Mouse (Mus musculus) left cerebral cortex, adult 8-10 months (tissue): Measurements from ENCODE around the gene Drd4. TPM values are rescaled to one million over a fixed set of nuclear protein-coding genes. Genes with fewer than 3 reads are reported as not detected.
A peak's percentile ranks its signal among the peaks of the same experiment; 100 is the strongest.
"Not testable (repeated sequence)": the region's sequence is repeated elsewhere in the genome, so short reads cannot be mapped to it uniquely, and the experiment has no call there.

ENCODE experiments used
- DNase-seq, 2 experiments: peaks; one replicate each; pipeline ENCODE4 v3.0.0; 2022; ENCODE audit warnings: low spot score in 2 of 2
- total RNA-seq, 4 experiments: library from RNA; stranded (reverse); gene quantifications; 2 replicates each; pipeline ENCODE4 v1.2.4; 2022

The Drd4 gene
- under 1 TPM; 0.44 to 0.84 (median 0.50) TPM for total RNA-seq

DNA sequence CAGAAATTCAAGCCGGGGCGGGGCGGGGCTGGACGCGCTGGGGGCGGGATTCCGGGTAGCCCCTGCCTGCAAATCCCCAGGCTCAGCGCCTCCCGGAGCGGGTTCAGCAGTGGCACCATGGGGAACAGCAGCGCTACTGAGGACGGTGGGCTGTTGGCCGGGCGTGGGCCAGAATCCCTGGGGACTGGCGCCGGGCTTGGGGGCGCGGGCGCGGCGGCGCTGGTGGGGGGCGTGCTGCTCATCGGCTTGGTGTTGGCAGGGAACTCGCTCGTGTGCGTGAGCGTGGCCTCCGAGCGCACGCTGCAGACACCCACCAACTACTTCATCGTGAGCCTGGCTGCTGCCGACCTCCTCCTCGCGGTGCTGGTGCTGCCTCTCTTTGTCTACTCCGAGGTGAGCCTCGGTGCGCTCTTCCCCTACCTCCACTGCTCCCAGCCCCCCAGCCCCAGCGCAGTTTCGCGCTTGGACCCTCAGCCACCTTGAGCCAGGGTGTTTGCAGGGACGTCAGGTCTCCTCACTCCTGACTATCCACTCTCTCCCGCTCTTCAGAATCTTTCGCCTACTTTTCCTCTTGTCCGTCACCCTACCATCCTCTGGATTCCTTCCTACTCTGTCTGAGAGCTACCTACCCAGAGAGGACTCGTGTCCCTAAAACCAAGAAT lies at the start of gene Drd4:
Drd4 (plus strand) TSS at position 86 of the 662 bp plus-strand sequence.
- peak in 1 of 2 experiments; percentile 33 for DNase-seq

DNA sequence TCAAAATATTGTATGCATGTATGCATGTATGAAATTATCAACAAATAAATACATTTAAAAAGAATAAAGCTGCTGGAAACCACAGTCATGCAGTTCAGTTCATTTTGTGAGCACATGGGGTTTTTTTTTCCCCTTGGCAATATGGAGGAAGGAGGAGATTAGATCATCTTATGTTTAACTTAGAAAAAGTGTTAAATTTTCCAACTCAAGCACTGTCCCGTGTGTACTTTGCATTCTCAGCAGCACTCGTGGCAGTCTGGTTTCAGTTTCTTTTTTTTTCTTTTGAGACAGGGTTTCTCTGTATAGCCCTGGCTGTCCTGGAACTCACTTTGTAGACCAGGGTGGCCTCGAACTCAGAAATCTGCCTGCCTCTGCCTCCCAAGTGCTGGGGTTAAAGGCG lies 41.3 kb upstream of the Drd4 start:
- DNase-seq: not testable (repeated sequence)

DNA sequence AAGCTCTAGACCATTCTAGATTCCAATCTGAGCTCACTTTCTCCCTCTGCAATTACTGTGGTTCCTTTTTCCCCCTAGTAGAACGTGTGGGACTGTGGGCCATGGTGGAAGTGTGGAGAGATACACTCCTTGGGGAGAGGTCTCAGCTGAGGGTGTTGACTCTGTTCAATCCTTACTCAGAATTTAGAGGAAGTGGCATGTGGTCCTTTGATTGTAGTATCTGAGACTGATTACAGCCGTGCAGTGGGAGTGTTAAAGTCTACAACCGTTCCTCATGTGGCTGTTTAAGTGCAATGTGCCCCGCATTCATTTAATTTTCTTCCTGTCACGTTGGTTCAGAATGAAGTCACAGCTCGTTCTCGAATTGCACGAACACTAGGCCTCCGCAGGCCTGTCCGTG lies 35.6 kb upstream of the Drd4 start:
- no peak for DNase-seq

DNA sequence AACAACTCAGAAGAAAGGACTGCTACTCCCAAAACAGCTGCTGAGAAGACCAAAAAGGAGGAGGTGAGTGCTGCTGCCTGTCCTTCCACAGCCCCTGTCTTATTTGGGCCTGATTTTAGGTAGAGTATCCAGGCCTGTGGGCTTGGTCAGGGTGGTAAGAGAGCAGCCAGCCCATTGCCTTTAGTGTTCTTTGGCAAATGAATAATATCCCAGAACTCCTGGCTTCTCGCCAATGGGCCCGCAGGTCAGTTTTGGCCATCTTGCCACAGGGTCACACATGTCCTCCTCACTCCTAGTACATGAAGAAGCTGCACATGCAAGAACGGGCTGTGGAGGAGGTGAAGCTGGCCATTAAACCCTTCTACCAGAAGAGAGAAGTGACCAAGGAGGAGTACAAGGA lies 30.3 kb upstream of the Drd4 start:
- DNase-seq: no peak

DNA sequence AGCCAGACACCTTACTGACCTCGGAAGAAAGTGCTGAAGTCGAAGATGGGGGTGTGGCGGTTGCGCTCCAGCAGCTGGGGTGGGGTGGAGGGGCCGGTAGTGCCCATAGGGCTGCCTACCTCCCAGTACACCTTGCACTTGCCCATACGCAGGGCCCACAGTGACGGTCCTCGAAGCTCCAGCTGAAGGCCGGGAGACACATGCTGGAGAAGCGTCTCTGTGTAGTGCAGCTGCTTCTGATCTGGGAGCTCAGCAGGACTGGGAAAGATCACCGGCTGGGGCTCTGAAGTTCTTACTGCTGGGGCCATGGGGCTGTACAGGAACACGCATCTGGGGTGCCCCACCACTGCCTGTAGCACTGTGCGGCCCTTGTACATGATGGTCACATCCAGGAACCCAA lies 28.2 kb upstream of the Drd4 start:
- no peak for DNase-seq

DNA sequence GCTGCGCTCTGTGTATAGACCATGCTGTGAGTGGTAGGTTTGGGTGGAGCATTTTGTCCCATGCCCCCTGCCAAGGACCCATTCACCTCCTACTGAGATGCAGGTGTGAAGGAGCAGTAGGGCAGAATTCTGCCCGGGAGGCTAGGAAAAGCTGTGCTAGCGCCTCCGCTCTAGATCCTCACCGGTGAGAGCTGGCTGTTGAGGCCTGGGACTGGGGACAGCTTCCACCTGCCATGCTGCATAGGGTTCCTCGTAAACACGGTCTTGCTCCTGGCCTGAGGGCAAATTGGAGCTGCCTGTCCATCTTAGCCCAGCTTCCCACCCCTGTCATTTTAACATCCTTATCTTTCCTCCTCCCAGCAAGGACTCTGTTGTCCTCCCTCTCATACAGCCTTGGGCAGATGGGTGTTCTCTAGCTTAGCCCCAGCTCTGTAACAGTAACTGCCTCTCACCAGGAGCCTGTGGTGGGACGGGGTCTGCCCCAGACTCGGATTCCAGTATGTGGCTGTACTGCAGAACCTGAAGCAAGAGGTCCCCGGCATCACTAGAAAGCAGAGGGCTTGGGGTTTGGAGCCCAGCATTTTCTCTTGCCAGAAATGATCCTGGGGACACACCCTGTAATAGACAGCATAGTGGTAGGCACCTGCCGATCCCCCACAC lies 27.6 kb upstream of the Drd4 start:
- DNase-seq: no peak

DNA sequence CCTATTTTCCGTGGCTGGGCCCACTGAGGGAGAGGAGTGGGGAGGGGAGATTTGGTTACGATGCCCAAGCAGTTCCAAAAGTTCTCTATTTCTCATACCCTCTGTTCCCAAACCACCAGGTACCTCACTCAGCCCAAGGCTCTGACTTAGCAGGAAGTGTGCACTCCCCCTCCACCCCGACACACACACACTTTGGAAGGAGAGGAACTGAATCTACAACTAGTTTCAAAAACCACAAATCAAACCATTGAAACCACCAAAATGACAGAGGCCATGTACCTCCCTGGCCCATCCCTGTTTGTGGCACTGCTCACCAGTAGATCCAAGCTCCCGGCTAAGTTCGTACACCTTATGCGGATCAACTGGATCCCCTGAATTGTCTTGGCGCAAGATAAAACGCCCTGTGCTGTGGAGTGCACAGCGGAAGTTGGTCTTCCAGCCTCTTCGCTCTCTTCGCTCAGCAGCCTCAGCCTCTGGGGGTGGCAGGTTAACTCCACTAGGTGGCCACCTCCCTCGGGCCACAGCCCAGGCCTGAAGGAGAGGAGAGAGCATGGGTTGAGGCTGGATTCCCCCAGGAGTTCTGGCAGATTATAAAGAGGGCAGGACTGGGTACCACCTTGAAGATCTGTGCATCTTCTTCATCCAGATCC lies 26.9 kb upstream of the Drd4 start:
- no peak for DNase-seq

DNA sequence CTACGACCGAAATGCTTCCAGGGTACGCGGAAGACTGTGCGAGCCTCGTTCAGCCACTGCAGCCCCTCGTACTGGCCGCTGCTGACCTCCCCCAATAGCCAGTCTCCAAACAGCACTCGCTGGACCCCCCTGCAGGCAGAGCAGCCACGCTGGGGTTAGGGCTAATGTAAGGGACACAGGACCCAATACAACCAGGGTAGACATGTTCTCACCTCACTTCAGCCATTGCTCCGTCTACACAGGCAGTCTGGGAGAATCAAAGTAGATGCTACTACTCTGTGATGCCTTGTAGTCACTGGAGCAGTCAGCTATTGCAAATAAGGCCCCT lies 26.4 kb upstream of the Drd4 start:
- no peak for DNase-seq

DNA sequence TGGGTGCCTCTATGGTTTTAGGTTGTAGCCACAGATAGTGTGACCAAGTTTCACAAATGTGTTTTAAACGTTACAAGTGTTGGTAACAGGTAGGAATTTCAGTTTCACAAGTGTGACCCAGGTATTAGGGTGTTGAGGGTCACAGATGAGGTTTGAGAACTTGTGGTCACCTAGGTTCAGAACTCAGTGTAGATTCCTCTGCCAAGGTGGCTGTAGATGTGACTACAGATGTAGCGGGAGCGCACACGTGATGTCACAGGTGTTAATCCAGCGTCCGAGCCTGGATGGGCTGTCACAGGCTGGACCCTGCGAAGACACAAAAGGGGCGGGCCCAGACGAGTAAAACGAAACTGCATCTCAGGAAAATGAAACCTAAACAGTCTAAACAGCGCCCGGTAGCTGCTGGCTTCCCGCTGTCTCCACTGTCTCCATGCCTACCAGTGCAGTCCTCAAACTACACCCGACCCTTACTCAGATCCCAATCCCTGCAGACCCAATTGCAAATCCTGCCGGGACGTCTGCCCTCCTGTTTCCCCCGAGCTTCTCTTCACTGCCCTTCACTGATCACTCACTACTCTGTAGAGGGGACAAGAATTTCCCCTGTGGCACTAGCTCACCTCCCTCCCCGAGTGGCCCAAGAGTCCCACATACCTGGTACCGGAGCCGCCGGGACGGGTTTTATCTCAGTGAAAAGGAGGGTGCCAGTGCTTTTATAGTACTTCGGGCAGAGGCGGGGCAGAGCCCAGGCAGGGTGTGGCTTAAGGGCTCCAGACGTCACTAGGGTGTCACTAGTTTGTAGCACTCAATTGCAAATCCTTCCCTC lies 25.9 kb upstream of the Drd4 start, which contains the start of gene Irf7:
Irf7 (minus strand) TSS at position 743 of the 823 bp plus-strand sequence.
- DNase-seq: no peak

DNA sequence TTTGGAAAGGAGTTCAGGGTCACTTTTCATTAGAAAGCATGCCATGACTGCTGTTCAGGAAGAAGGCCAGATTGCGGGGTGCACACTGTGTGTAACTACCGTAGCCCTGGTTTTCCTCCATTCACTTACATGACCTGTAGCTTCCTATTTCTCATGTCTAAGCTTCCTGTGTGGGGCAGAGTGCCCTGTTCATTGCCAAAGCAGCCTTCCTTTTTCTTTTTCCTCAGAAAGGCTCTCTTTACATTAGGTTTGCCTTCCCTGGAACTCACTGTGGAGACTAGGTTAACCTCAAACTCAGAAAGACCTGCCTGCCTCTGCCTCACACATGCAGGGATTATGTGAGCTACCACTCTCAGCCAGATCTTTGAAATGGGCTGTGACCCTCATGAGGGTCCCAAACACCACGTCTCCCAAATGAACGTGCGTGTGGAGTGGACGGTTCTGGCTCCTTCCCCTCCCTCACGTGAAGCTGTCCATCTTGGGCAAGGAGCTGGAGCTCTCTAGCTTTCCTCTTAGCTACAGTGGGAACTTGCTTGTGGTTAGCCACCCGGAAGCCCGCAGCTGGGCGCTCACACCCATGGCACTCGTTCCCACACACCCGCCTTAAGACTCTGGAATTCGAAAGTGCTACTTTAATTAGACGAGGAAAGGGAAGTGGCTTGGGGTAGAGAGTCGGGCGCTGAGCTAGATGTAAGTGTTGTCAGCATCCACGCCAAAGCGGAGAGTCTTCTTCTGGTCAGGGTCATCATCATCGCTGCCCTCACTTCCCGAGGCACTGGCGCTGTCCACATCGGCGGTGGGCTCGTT lies 23.1 kb upstream of the Drd4 start:
- DNase-seq: no peak

DNA sequence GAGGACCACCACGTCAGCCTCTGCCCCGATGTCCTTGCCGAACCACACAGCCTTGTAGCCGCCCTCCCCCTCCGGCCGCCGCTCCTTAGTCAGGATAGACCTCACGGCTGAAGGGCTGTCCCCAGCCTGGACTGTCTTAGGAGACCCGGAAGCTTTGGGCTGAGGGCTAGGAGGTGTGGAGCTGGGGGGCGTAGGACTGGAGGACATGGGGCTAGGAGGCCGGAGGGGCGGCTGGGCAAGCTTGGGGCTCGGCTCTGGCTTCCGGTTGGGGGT lies 22.6 kb upstream of the Drd4 start:
- no peak for DNase-seq

DNA sequence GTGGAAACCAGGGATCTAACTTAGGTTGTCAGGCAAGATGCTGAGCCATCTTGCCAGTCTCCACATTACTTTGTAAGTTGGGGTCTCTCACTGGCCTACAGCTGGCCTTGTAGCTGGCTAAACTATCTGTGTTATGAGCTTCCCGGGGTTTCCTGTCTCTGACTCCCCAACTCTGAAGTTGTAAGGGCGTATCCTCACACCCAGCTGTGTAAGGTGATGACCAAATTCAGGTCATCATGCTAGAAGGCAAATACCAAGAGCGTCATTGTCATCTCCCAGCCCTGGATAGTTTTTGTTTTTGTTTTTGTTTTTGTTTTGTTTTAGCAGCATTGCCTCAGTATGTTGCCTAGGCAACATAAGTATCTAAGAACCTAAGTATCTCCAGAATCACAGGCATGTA lies 21.2 kb upstream of the Drd4 start:
- no peak for DNase-seq

DNA sequence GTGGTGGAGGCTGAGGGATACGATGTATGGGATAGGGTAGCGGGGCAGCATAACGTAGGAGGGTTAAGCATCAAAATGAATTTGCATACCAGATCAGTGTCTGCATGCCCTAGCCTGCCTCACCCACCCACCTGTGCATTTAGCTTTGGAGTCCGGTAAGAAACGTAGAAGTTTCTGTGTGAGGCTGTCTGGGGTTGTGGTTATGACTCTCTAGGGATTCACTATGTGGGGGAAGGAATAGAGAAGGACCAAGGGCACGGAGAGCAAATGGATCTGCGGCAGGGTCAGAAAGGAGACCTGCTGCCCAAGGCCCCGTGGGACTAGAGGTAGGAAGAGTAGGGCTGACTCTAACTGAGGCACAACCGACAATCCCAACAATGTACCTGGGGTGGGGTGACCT lies 16.4 kb upstream of the Drd4 start:
- no peak for DNase-seq

DNA sequence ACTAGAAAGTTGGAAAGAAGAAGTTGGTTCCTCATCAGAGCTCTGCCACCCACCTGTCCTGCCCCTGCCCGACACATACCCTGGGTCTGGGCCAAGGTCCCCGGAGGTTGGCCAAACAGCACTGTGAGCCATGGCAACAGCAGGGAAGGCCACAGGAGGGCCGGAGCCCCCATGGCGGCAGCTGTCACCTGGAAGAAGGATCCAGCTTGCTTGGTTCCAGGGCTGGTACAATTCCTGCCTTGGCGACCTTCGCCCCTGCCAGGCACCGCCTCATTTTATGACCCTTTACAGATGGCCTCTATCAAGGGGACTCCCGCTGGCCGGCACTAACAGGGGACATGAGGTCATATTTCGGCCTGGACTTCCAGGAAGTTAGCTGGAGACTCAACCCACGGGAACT lies 15.3 kb upstream of the Drd4 start, which contains the start of gene Cdhr5:
Cdhr5 (minus strand) TSS at position 241 of the 400 bp plus-strand sequence.
- DNase-seq: no peak

DNA sequence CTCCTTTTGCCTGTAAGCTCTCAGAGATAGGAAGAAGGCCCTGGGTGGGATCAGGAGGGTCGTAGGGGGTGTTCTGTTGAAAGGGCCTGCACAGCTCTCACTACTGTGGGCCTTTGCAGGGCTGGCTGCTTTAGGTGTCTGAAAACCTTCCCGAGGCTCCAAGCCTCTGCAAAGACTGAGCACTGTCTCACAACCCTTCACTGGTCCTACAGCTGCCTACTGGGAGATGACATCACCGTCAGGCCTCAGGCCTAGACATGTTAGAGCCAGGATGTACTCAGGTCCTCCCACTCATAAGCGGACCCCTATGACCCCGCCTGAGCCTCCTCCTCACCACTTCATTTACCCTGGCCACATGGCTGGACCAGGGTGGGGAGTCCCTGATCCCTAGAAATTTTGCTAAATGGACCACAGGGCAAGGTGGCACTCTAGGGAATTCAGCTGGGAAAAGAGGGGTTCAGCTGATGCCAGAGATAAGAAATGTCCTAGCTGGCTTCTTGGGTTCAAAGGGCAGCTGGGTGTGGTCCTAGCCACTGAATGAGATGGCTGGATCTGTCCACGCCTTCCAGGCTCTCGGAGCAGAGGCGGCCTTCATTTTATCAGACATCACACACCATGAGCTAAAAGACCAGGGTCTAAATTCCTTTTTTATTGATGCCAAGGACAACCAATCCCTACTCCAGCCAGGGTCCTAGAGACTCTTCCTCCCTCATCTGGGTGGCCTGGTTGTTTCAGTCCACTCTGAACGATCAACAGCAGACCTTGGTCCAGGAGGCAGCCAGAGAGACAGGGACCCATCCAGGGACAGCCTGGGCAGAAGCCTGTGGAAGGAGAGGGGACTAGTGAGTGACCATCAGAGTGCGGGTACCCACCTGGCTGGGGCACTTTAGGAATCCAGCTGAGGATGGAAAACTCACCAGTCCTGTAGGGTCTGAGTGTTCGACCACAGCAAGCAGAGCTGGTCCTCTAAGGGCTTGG lies 13.8 kb upstream of the Drd4 start:
- no peak for DNase-seq

DNA sequence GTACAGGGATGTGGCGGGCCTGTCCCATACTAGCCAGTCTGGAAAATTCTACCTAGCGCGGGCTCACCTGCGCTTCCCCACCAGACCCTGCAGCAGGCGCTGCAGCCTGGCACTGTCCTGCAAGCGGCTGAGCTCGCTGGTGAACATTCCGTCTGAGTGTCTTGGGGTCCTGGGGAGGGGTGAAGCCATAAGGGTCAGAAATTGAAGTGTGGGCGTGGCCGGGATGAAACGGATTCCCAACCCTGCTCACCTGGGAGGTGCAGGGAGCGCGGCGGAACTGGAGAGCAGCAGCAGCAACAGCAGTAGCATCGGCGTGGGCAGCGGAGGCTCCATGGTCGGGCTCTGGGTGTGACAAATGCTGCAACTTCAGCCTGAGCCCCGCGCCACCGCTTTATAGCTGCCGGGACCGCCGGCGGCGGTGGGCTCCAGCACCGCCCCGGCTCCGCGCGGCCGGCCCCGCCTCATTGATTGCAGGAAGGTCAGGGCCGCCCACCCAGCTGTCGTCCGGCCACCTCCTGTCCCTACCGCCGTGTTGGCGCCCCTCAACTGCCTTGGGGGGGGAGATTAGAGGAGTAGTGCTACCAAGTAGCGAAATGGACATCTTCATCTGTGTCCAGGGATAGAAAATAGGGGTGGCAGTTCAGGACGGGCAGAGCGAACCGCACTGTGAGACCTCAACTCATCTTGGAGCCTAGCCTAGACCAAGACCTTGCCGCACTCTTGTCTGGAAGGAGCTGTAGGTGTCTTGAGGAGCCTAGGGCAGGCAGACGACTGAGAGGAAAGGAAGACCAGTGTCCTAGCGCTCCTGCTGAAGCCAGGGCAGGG lies 12.8 kb upstream of the Drd4 start, which contains the start of gene Sct:
Sct (minus strand) TSS at position 368 of the 825 bp plus-strand sequence.
- no peak for DNase-seq

DNA sequence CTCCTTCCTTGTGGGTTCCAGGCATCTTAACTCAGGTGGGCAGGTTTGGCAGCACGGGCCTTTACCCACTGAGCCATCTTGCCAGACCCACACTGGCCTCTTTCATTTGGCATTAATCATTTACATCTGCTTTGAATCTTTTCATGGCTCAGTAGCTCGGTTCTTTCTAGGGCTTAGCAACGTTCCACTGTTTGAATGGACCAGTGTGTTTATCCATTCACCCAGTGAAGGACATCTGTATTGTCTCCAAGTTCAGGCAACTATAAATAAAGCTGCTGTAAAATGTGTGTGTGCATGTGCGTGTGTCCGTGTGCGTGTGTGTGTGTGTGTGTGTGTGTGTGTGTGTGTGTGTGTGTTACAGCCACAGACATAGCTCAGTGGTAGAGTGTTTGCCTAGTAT lies 10.4 kb upstream of the Drd4 start:
- no peak for DNase-seq

DNA sequence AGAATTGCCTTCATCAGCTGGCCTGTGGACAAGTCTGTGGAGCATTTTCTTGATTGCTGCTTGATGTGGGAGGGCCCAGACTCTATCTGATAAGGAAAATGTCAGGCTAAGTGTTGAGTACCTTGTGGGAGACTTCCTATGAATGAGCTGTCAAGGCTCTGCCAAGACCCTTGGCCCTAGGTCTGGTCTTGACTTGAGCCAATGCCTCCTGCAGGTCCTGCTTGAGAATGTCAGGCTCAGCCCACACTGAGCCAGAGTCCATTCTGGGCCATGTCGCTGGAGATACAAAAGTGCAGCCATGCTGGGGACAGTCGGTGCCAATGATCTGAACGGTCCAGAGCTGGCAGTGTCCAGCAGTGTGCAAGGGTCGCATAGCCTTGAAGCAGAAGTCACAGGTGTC lies 9.1 kb upstream of the Drd4 start:
- no peak for DNase-seq

DNA sequence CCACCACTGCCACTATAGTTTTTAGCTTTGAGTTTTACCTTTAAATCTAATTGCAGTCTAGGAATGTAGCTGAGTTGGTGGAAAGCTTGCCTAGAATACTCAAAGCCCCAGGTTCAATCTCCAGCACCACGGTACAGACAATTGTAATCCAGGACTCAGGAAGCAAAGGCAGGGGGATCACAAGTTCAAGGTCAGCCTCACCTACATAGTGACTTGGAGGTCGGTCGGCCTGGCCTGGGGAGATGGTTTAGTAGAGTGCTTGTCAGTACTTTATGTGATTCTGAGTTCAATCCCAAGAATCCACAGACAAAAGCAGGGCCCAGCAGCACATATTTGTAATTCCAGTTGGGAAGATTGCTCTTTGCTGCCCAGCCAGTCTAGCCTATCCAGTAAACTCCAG lies 3.8 kb upstream of the Drd4 start:
- no peak for DNase-seq
